Mouse (Mus musculus) cerebellum, adult 18-20 months (tissue): ENCODE data around the gene Zdhhc21.

Experiments used
- DNase-seq, 2 experiments: peaks; one replicate each; pipeline ENCODE4 v3.0.0; 2021

The Zdhhc21 gene

GRCm38 (mm10) chr4:82863316-82863715 lies 3.6 kb upstream of the Zdhhc21 start:
- peak in 1 of 2 experiments; percentile 11 for DNase-seq

- DNase-seq, result no peak
These were observed 1.7 kb upstream of the Zdhhc21 start for GRCm38 (mm10) chr4:82861451-82861850.

GRCm38 (mm10) chr4:82860566-82860965 lies 808 bp upstream of the Zdhhc21 start:
- DNase-seq, result no peak

GRCm38 (mm10) chr4:82858431-82859010 lies 1.2 kb downstream of the Zdhhc21 start:
- DNase-seq, result no peak

- no peak for DNase-seq
These were observed 2.8 kb downstream of the Zdhhc21 start for GRCm38 (mm10) chr4:82856986-82857385.

- DNase-seq, result no peak
These were observed 5.9 kb downstream of the Zdhhc21 start for GRCm38 (mm10) chr4:82853809-82854208.

GRCm38 (mm10) chr4:82848552-82849234 lies 11.1 kb downstream of the Zdhhc21 start:
- DNase-seq, result no peak

GRCm38 (mm10) chr4:82837526-82838240 lies 22.1 kb downstream of the Zdhhc21 start:
- DNase-seq, result no peak

GRCm38 (mm10) chr4:82831155-82831554 lies 28.6 kb downstream of the Zdhhc21 start:
- DNase-seq, result no peak

- DNase-seq, result no peak
These were observed 30.3 kb downstream of the Zdhhc21 start for GRCm38 (mm10) chr4:82829429-82829828.

GRCm38 (mm10) chr4:82827001-82827400 lies 32.8 kb downstream of the Zdhhc21 start:
- no peak for DNase-seq

- DNase-seq, result no peak
These were observed 41.9 kb downstream of the Zdhhc21 start for GRCm38 (mm10) chr4:82817833-82818232.

- no peak for DNase-seq
These were observed 43.4 kb downstream of the Zdhhc21 start for GRCm38 (mm10) chr4:82816351-82816750.

- no peak for DNase-seq
These were observed 44.5 kb downstream of the Zdhhc21 start for GRCm38 (mm10) chr4:82815296-82815695.

- DNase-seq, result no peak
These were observed 46.4 kb downstream of the Zdhhc21 start for GRCm38 (mm10) chr4:82813356-82813755.

- DNase-seq, result no peak
These were observed 51.9 kb downstream of the Zdhhc21 start for GRCm38 (mm10) chr4:82807811-82808210.

GRCm38 (mm10) chr4:82806176-82806757 lies 53.5 kb downstream of the Zdhhc21 start:
- DNase-seq, result peak in 1 of 2 experiments; percentile 10

- DNase-seq, result peak in 1 of 2 experiments; percentile 9
These were observed 55.7 kb downstream of the Zdhhc21 start for GRCm38 (mm10) chr4:82804019-82804418.

GRCm38 (mm10) chr4:82793608-82794007 lies 66.2 kb downstream of the Zdhhc21 start:
- no peak for DNase-seq

- no peak for DNase-seq
These were observed 66.7 kb downstream of the Zdhhc21 start for GRCm38 (mm10) chr4:82792906-82793580.

GRCm38 (mm10) chr4:82765513-82766216 lies 94.1 kb downstream of the Zdhhc21 start:
- DNase-seq, result no peak

- no peak for DNase-seq
These were observed 96.2 kb downstream of the Zdhhc21 start for GRCm38 (mm10) chr4:82763586-82763985.
